Mouse (Mus musculus) liver, embryonic 15.5 days (tissue): Measurements from ENCODE around the gene Marc2. TPM values are rescaled to one million over a fixed set of nuclear protein-coding genes. Genes with fewer than 3 reads are reported as not detected.

ENCODE experiments used
- ATAC-seq: fragments of 200-750 bp; cut with Nextera tagmentation; 2 replicates; pipeline ENCODE4 v1.8.0; 2017; ENCODE audit warnings: moderate number of reproducible peaks, mild to moderate bottlenecking, moderate library complexity; ENCODE audit not compliant: insufficient read depth
- H3K27ac ChIP-seq: fragments of 300-500 bp; sonication (generic); replicated peaks from 2 replicates; pipeline ENCODE4 v1.5.1; 2015; ENCODE audit warnings: mild to moderate bottlenecking, inconsistent platforms
- H3K27me3 ChIP-seq: fragments of 300-500 bp; sonication (generic); 2 replicates; pipeline ENCODE4 v1.6.1; 2015; ENCODE audit warnings: mild to moderate bottlenecking, inconsistent platforms
- H3K36me3 ChIP-seq: fragments of 300-500 bp; sonication (generic); replicated peaks from 2 replicates; pipeline ENCODE4 v1.6.1; 2015; ENCODE audit warnings: moderate library complexity, mild to moderate bottlenecking, inconsistent platforms
- H3K4me1 ChIP-seq: fragments of 300-500 bp; sonication (generic); replicated peaks from 2 replicates; pipeline ENCODE4 v1.6.1; 2015; ENCODE audit warnings: inconsistent platforms
- H3K4me2 ChIP-seq: fragments of 300-500 bp; sonication (generic); 2 replicates; pipeline ENCODE4 v1.6.1; 2015; ENCODE audit warnings: moderate library complexity, mild to moderate bottlenecking, inconsistent platforms
- H3K4me3 ChIP-seq: fragments of 300-500 bp; sonication (generic); replicated peaks from 2 replicates; pipeline ENCODE4 v1.5.1; 2015; ENCODE audit warnings: mild to moderate bottlenecking, inconsistent platforms
- H3K9ac ChIP-seq: fragments of 300-500 bp; sonication (generic); 2 replicates; pipeline ENCODE4 v1.6.1; 2015; ENCODE audit warnings: moderate library complexity, mild to moderate bottlenecking, inconsistent platforms
- H3K9me3 ChIP-seq: fragments of 300-500 bp; sonication (generic); replicated peaks from 2 replicates; pipeline ENCODE4 v1.6.1; 2016; ENCODE audit warnings: inconsistent platforms
- WGBS: fragments of 180-500 bp; shearing (Covaris S2); methylation state at CpG from one replicate; pipeline ENCODE4 v1.1.7; 2015; ENCODE audit warnings: mixed read lengths; ENCODE audit not compliant: insufficient replicate concordance; 5-methylcytosine and 5-hydroxymethylcytosine counted together
- polyA plus RNA-seq: library from polyadenylated mRNA; unstranded; fragments of >200 nt; fragmentation: Nextera tagmentation; extraction: Ambion mirVana; gene quantifications from 2 replicates; pipeline ENCODE4 v1.2.1, GENCODE M21; 2015

Gene Marc2
- polyA plus RNA-seq, 1 experiment from 2014 or later: 210 TPM

DNA sequence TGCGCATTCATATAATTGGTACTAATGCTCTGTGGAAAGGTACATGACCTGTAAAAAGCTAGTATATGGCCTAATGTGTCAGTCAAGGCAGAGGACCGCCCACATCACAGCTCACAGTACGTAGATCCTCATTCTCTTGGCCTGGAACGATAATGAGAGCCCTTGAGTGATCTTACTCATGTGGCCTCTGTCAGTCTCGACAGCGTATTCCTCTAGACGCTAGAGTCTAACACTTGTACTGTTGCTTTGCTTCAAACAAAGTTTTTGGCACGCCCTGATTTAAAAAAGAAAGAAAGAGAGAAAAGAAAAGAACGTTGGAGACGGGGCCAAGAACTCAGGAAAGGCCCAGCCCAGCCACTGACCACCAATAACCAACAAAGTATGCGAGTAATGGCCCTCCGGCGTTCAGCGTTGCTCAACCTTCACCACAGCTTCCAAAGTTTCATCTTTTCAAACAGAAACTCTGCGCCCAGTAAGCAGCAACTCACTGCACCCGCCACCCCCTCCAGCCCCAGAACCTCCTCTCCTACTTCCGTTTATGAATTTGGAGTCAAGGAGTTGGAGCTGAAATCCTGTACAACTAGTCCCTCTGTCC is 37.7 kb downstream of the Marc2 start:
- ATAC-seq: no peak
- Histone ChIP-seq H3K4me2 (peak overlapping the region; percentile 46), H3K27ac (peak overlapping the region; percentile 65), H3K4me1 (peaks cover 20% of the 10 kb centered on the region), H3K9ac (no peak overlapping the region), H3K36me3 (peaks cover 12% of the 10 kb centered on the region; the same call in 1 of the 2 replicates), H3K27me3 (peaks cover 18% of the 10 kb centered on the region), H3K4me3 (no peak overlapping the region; the same call in 1 of the 2 replicates), H3K9me3 (no peaks in the 10 kb centered on the region)
- 59% methylated on average over 17 of the region's 17 CpGs for WGBS

- peaks cover 7% of the 10 kb centered on the region; the same call in 1 of the 2 replicates for H3K36me3 ChIP-seq
- H3K4me1 ChIP-seq: peaks cover 20% of the 10 kb centered on the region
- no peak overlapping the region for H3K4me3 ChIP-seq
- peak overlapping the region; percentile 65 for H3K27ac ChIP-seq
- 26% methylated on average over 15 of the region's 15 CpGs for WGBS
- H3K4me2 ChIP-seq: peak overlapping the region; percentile 23
- H3K9me3 ChIP-seq: no peaks in the 10 kb centered on the region
- ATAC-seq: no peak
- H3K27me3 ChIP-seq: peaks cover 18% of the 10 kb centered on the region
- no peak overlapping the region for H3K9ac ChIP-seq
Measured at GRCm38 (mm10) chr1:184807627-184808417, 38.4 kb downstream of the Marc2 start.

DNA sequence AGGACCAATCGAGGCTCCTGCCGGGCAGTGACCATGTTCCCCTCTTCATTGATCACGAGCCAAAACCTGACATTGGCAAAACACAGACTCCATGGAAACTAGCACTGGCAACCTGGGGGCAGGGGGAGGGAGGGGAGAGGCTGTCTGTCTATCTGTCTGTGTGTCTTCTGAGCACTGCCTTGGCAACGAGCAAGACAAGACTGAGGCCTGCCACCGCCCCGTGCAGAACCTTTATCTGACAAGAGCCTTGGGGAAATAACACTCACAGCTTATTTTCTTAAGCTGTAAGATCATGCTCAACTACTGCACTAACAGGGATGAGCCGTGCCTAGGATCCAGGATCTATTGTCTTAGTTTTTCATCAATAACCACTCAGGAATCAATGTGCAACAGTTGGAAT is 39.1 kb downstream of the Marc2 start:
- Histone ChIP-seq H3K9me3 (no peaks in the 10 kb centered on the region), H3K27me3 (peaks cover 18% of the 10 kb centered on the region), H3K4me1 (peaks cover 20% of the 10 kb centered on the region), H3K9ac (no peak overlapping the region), H3K36me3 (peaks cover 4% of the 10 kb centered on the region), H3K4me3 (no peak overlapping the region), H3K4me2 (no peak overlapping the region), H3K27ac (no peak overlapping the region)
- ATAC-seq: no peak
- 38% methylated on average over 7 of the region's 7 CpGs for WGBS

DNA sequence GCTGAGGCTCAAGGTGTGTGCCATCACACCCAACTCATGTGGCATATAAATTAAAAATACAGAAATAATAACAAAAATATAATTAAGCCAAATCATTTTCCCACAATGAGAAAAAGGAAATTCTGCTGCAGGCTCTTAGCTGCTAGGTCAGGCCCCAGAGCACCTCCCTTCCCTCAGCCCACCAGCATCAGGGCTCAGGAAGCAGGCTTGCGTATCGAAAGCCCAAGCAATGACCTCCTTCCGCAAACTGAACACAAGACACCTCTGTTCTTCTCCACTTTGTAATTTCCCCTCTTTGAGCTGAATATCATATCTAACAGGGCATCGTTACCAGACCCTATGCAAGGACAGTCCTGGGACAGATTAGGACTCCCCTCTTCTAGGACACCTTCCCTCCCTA is 40.5 kb downstream of the Marc2 start:
- H3K27me3 ChIP-seq: peaks cover 10% of the 10 kb centered on the region
- 64% methylated on average over 4 of the region's 4 CpGs for WGBS
- no peak overlapping the region for H3K9ac ChIP-seq
- no peaks in the 10 kb centered on the region for H3K9me3 ChIP-seq
- peaks cover 13% of the 10 kb centered on the region for H3K36me3 ChIP-seq
- H3K4me1 ChIP-seq: peaks cover 20% of the 10 kb centered on the region
- no peak for ATAC-seq
- no peak overlapping the region for H3K27ac ChIP-seq
- H3K4me2 ChIP-seq: no peak overlapping the region
- H3K4me3 ChIP-seq: no peak overlapping the region

DNA sequence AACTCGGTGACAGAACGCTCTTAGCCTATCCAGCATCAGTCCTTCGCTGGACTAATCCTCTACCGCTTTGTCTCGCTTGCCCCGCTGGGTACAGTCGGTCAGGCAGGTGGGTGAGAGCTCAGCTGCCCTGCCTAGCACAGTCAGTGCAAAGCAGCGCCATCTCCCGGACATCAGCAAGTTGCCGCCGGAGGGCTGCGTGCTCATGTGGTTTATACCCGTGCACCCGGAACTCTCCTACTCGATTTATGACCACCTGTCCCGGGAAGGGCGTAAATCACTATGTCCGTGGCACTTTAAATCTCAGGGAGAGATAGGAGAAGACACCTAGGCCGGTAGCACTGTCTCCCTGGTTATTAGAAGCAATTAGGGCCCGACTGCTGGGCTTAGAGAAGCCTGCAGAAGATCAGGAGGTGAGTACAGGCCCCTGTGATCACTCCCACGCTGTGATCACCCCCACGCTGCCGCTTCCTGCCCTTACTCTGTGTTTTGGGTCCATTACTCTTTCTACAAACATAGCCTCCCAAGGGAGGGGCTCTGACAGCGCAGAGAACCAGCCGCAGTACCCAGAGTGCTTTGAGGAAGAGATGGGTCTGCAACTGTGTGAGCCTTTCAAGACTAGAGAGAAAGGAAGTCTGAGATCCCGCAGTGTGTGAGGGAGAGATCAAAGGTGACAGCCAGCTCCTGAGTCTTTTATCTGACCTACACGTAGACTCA is 52.9 kb downstream of the Marc2 start:
- H3K27me3 ChIP-seq: 0 out of 2 replicates have a peak, but pooled peaks cover 5% of the 10 kb centered on the region
- H3K9ac ChIP-seq: no peak overlapping the region
- H3K27ac ChIP-seq: no peak overlapping the region
- 0 out of 2 replicates have a peak, but pooled peaks cover 3% of the 10 kb centered on the region for H3K4me1 ChIP-seq
- no peak overlapping the region for H3K4me3 ChIP-seq
- H3K36me3 ChIP-seq: peaks cover 4% of the 10 kb centered on the region; the same call in 1 of the 2 replicates
- H3K4me2 ChIP-seq: peak overlapping the region; percentile 29; the same call in 1 of the 2 replicates
- H3K9me3 ChIP-seq: no peaks in the 10 kb centered on the region
- peak; percentile 45; the same call in 1 of the 2 replicates for ATAC-seq
- WGBS: 13% methylated on average over 27 of the region's 27 CpGs

GRCm38 (mm10) chr1:184791109-184791508 is 55.1 kb downstream of the Marc2 start:
- Histone ChIP-seq H3K27me3 (0 out of 2 replicates have a peak, but pooled peaks cover 5% of the 10 kb centered on the region), H3K4me3 (no peak overlapping the region), H3K27ac (no peak overlapping the region), H3K9me3 (no peaks in the 10 kb centered on the region), H3K9ac (no peak overlapping the region), H3K4me2 (no peak overlapping the region), H3K36me3 (no peaks in the 10 kb centered on the region; the same call in 1 of the 2 replicates), H3K4me1 (peaks cover 6% of the 10 kb centered on the region; the same call in 1 of the 2 replicates)
- no peak for ATAC-seq
- WGBS: 6% methylated on average over 2 of the region's 2 CpGs

GRCm38 (mm10) chr1:184786376-184787151 is 59.7 kb downstream of the Marc2 start:
- WGBS: 35% methylated on average over 13 of the region's 13 CpGs
- H3K9me3 ChIP-seq: no peaks in the 10 kb centered on the region
- ATAC-seq: no peak
- peaks cover 20% of the 10 kb centered on the region for H3K4me1 ChIP-seq
- H3K4me2 ChIP-seq: no peak overlapping the region
- no peaks in the 10 kb centered on the region for H3K36me3 ChIP-seq
- no peak overlapping the region for H3K4me3 ChIP-seq
- H3K27me3 ChIP-seq: 0 out of 2 replicates have a peak, but pooled peaks cover 5% of the 10 kb centered on the region
- no peak overlapping the region for H3K27ac ChIP-seq
- H3K9ac ChIP-seq: no peak overlapping the region

DNA sequence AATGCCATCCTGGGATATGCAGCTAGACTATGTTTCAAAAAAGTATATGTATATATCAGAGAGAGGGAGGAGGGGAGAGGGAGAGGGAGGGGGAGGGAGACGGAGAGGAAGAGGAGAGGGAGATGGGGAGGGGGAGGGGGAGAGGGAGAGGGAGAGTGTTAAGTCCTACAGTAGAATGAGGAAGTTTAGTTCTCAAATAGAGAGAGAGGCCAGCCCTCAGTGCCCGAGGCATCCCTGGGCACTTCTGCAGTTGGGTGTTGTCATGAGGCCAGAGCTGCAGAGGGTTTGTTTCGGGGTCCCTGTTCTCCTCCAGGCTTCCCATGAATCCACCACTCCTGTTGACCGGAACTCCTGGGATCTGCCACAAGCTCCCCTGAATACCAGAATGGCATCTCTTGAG is 62.6 kb downstream of the Marc2 start:
- ATAC-seq: no peak
- Histone ChIP-seq H3K9ac (no peak overlapping the region), H3K27me3 (no peaks in the 10 kb centered on the region), H3K4me2 (no peak overlapping the region), H3K36me3 (no peaks in the 10 kb centered on the region), H3K27ac (no peak overlapping the region), H3K9me3 (no peaks in the 10 kb centered on the region), H3K4me1 (peaks cover 34% of the 10 kb centered on the region), H3K4me3 (no peak overlapping the region)
- WGBS: 38% methylated on average over 4 of the region's 4 CpGs

DNA sequence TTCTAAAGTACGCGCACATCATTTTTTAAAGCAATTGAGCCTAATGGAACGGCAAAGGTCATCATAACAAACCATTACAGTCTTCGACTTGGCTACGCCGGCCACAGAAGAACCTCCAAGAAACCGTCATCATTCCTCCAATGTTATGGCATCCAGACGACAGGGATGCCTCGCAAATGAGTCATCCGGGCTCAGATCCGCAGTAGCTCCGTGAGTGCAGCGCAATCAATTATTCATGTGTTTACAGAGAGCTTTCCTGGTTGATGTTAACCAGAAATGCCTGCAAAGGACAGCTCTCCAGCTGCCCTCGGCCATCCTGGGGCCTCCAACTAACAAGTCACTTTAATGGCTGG is 64.1 kb downstream of the Marc2 start:
- 67% methylated on average over 14 of the region's 14 CpGs for WGBS
- ATAC-seq: no peak
- Histone ChIP-seq H3K27me3 (no peaks in the 10 kb centered on the region), H3K36me3 (no peaks in the 10 kb centered on the region), H3K9ac (no peak overlapping the region), H3K27ac (no peak overlapping the region), H3K9me3 (no peaks in the 10 kb centered on the region), H3K4me2 (no peak overlapping the region), H3K4me3 (no peak overlapping the region), H3K4me1 (peaks cover 36% of the 10 kb centered on the region)

DNA sequence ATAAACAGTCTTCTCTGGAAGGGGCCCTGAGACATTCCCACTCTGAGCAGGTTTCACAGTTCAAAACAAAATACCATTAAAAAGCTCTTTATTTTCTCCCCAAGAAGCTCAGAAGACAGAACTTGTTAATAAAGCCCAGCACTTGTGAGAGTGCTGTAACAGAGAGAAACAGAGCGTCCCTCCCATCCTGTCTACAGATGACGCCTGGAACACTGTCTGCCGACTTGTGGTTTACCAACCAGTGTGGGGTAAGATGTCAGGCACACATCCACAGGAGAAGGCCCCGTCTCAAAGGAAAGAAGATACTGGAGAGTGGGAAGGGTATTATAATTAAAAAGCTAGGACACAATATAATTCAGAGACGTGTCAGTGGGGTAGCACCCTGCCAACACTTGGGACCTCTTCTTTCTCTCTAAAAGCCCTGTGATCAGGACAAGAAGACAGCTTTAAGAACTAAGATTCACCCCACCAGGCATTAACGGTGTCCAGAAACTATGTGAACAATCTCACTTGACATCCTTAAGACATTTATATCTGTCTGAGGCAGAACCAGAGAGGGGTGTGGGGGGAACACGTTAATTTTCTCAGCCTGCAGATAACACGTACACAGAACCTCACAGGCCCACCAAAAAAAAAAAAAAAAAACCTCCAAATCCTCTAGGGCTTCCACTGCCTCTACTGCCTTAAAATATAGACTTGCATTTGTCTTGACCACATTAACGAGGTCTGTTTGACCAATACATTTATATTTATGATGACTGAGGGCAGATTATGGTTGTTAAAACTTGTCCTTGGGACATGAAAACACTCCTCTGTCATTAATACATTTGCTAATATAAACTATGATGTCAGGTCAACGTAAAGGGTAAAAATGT is 64.7 kb downstream of the Marc2 start:
- Histone ChIP-seq H3K9me3 (no peaks in the 10 kb centered on the region), H3K4me3 (no peak overlapping the region), H3K4me2 (no peak overlapping the region), H3K27ac (peak overlapping the region; percentile 49), H3K9ac (no peak overlapping the region), H3K4me1 (peaks cover 32% of the 10 kb centered on the region), H3K27me3 (no peaks in the 10 kb centered on the region), H3K36me3 (no peaks in the 10 kb centered on the region)
- WGBS: 22% methylated on average over 10 of the region's 10 CpGs
- peak; percentile 75 for ATAC-seq
